Mouse (Mus musculus) lung, embryonic 16.5 days (tissue): Measurements from ENCODE around the gene Chchd3. TPM values are rescaled to one million over a fixed set of nuclear protein-coding genes. Genes with fewer than 3 reads are reported as not detected.

Experiments used
- ATAC-seq: fragments of 200-750 bp; cut with Nextera tagmentation; 2 replicates; pipeline ENCODE4 v1.8.0; 2017; ENCODE audit warnings: low read depth, mild to moderate bottlenecking, moderate library complexity
- H3K27ac ChIP-seq: fragments of 300-500 bp; sonication (generic); 2 replicates; pipeline ENCODE4 v1.5.1; 2014; ENCODE audit warnings: mild to moderate bottlenecking, control low read depth, low read length
- H3K27me3 ChIP-seq: fragments of 300-500 bp; sonication (generic); 2 replicates; pipeline ENCODE4 v1.6.1; 2014; ENCODE audit warnings: low read depth, low read length, mixed read lengths; ENCODE audit not compliant: control insufficient read depth, insufficient read depth
- H3K36me3 ChIP-seq: fragments of 300-500 bp; sonication (generic); 2 replicates; pipeline ENCODE4 v1.6.1; 2014; ENCODE audit warnings: low read length; ENCODE audit not compliant: control insufficient read depth, insufficient read depth
- H3K4me1 ChIP-seq: fragments of 300-500 bp; sonication (generic); replicated peaks from 2 replicates; pipeline ENCODE4 v1.6.1; 2014; ENCODE audit warnings: low read length, mixed read lengths; ENCODE audit not compliant: control insufficient read depth, insufficient read depth
- H3K4me2 ChIP-seq: fragments of 300-500 bp; sonication (generic); 2 replicates; pipeline ENCODE4 v1.6.1; 2014; ENCODE audit warnings: low read depth, low read length, control low read depth
- H3K4me3 ChIP-seq: fragments of 300-500 bp; sonication (generic); 2 replicates; pipeline ENCODE4 v1.5.1; 2014; ENCODE audit warnings: mild to moderate bottlenecking, low read length, control low read depth
- H3K9ac ChIP-seq: fragments of 300-500 bp; sonication (generic); 2 replicates; pipeline ENCODE4 v1.6.1; 2014; ENCODE audit warnings: low read length, control low read depth
- H3K9me3 ChIP-seq: fragments of 300-500 bp; sonication (generic); 2 replicates; pipeline ENCODE4 v1.6.1; 2016; ENCODE audit warnings: low read length; ENCODE audit not compliant: control insufficient read depth
- WGBS: fragments of 180-500 bp; shearing (Covaris S2); extraction: QIAGEN DNeasy Blood & Tissue Kit; methylation state at CpG from one replicate; pipeline ENCODE4 v1.1.7; 2014; 5-methylcytosine and 5-hydroxymethylcytosine counted together
- polyA plus RNA-seq: library from polyadenylated mRNA; unstranded; fragments of >200 nt; fragmentation: Nextera tagmentation; extraction: Ambion mirVana; gene quantifications from 2 replicates; pipeline ENCODE4 v1.2.1, GENCODE M21; 2015

The Chchd3 gene
- polyA plus RNA-seq, 1 experiment from 2014 or later = 95.9 TPM

DNA sequence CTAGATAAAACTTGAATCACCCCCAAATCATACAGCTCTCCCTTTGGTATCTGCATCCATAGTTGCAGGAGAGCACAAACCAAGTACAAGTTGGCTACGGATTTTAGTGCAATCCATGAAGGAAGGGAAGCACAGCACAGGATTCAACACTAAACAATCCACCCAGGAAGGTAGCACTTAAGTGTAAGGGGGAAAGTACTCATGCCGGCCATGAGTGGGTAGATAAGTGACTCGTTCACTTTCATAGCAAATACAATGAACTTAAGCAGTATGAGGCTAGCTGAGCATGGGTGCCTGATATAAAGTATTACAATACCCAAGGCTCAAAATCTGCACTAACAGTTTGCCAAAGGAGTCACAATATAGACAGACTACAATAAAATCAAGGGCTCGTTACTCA is 109.1 kb downstream of the Chchd3 start:
- Histone ChIP-seq H3K4me3 (no peak overlapping the region), H3K4me2 (no peak overlapping the region), H3K27ac (peak overlapping the region; percentile 69), H3K9me3 (no peaks in the 10 kb centered on the region), H3K9ac (no peak overlapping the region), H3K4me1 (peaks cover 16% of the 10 kb centered on the region), H3K36me3 (no peaks in the 10 kb centered on the region), H3K27me3 (no peaks in the 10 kb centered on the region)
- peak; percentile 74 for ATAC-seq
- 51% methylated on average over 4 of the region's 4 CpGs for WGBS

DNA sequence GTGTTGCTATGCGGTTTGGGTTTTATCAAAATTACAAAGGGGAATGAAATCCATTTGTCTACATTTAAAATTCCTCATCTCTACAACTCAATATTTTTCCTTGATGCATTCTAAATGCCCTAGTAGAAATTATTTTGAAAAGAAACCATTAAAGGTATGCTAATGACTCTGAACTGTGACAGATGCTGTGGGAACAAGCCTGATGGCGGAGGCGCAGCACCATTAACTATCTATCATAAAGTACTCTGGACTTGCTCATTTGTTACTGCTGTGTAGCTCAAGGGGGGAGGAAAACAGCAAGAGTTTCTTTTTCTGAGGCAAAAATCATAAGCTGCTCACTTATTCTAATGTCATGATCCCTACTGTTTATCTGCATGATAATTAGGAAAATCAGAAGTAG is 110.4 kb downstream of the Chchd3 start:
- Histone ChIP-seq H3K27me3 (no peaks in the 10 kb centered on the region), H3K27ac (no peak overlapping the region), H3K9me3 (no peaks in the 10 kb centered on the region), H3K36me3 (no peaks in the 10 kb centered on the region), H3K4me1 (peaks cover 16% of the 10 kb centered on the region), H3K9ac (no peak overlapping the region), H3K4me2 (no peak overlapping the region), H3K4me3 (no peak overlapping the region)
- WGBS = 94% methylated on average over 3 of the region's 3 CpGs
- no peak for ATAC-seq

DNA sequence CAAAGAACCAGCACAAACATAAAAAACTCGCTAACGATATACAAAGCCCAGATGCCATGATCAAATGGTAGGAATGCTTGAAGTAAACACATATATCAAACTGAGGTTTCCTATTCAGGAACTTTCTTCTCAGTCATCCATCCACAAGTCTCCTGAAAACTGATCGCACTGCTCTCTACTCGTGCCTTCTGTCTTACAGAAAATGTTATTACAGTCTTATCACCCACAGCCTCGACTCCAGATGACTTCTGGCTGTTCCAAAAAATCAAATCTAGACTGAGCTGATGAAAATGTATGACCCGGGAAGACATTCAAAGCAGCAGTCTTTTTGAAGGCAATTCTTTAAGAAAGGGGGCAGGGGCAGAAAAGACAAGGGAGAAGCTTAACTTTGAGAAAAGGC is 112.8 kb downstream of the Chchd3 start:
- Histone ChIP-seq H3K4me1 (peaks cover 21% of the 10 kb centered on the region), H3K27ac (no peak overlapping the region), H3K36me3 (no peaks in the 10 kb centered on the region), H3K4me2 (no peak overlapping the region), H3K27me3 (no peaks in the 10 kb centered on the region), H3K9ac (no peak overlapping the region), H3K4me3 (no peak overlapping the region), H3K9me3 (no peaks in the 10 kb centered on the region)
- no peak for ATAC-seq
- WGBS = 35% methylated on average over 6 of the region's 6 CpGs

DNA sequence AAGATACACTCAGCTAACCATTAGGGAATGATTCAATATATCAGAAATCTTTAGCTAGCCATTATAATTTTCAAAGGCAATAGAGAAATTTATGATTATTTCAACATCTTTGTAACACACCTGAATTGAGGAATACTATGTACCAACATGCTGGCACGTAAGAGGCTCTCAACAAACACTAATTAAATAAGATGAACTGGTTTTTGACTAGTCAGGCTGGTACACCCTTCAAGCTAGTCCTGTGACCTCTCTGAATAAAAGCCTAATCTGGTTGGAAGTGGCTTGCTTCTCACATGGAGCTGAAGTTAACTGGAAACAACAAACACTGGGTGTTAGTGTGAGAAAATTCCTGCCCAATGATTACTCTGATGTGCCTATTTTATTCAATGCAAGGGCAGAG is 115.1 kb downstream of the Chchd3 start:
- H3K4me3 ChIP-seq = no peak overlapping the region
- 54% methylated on average over 1 of the region's 1 CpGs for WGBS
- no peak for ATAC-seq
- H3K4me2 ChIP-seq = no peak overlapping the region
- H3K9ac ChIP-seq = no peak overlapping the region
- H3K27ac ChIP-seq = no peak overlapping the region
- no peaks in the 10 kb centered on the region for H3K27me3 ChIP-seq
- no peaks in the 10 kb centered on the region for H3K36me3 ChIP-seq
- peaks cover 11% of the 10 kb centered on the region; the same call in 1 of the 2 replicates for H3K4me1 ChIP-seq
- H3K9me3 ChIP-seq = no peaks in the 10 kb centered on the region

DNA sequence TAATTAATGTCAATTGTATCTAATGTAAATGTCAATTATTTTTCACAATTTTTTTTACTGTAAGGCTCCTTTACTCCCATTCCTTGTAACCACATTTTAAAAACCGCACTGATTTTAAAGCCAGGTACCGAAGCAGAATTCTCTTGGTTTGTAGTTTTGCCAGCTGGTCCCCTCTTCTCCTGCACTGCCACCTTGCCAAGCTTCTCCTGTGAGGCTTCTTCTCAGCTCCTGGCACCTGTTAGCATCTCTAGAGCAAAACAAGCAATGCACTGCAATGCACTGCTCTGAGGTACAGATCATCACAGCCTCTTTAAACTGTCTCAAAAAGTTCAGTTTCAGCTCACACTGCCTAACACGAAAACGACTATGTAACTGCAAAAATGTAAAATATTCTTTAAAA is 116.4 kb downstream of the Chchd3 start:
- Histone ChIP-seq H3K27ac (no peak overlapping the region), H3K9me3 (no peaks in the 10 kb centered on the region), H3K4me3 (no peak overlapping the region), H3K36me3 (no peaks in the 10 kb centered on the region), H3K4me2 (no peak overlapping the region), H3K9ac (no peak overlapping the region), H3K4me1 (peaks cover 11% of the 10 kb centered on the region; the same call in 1 of the 2 replicates), H3K27me3 (no peaks in the 10 kb centered on the region)
- ATAC-seq = no peak
- WGBS = 82% methylated on average over 4 of the region's 4 CpGs

DNA sequence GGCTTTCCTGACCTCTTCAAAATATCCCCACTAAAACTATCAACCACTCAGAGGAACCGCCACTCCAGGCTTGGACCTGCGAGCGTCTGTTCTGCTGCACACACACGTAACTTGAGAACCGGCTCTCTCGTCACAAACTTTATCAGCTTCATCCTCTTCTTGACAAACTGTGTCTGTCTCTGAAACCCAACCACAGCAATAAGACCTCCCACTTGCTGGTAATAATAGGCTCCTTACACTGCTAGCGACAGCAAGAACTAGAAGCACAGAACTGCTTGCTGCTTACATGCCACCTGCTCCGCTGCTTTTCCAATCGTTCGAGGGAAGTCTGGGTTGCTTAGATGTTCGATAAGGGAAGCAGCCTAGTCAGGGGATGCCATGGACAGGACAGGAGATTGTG is 119.8 kb downstream of the Chchd3 start:
- peaks cover 11% of the 10 kb centered on the region for H3K4me1 ChIP-seq
- H3K4me2 ChIP-seq = peak overlapping the region; percentile 34
- no peaks in the 10 kb centered on the region for H3K9me3 ChIP-seq
- no peak overlapping the region for H3K9ac ChIP-seq
- H3K36me3 ChIP-seq = no peaks in the 10 kb centered on the region
- peak; percentile 43; the same call in 1 of the 2 replicates for ATAC-seq
- no peak overlapping the region for H3K4me3 ChIP-seq
- H3K27me3 ChIP-seq = no peaks in the 10 kb centered on the region
- 33% methylated on average over 11 of the region's 11 CpGs for WGBS
- H3K27ac ChIP-seq = peak overlapping the region; percentile 73

DNA sequence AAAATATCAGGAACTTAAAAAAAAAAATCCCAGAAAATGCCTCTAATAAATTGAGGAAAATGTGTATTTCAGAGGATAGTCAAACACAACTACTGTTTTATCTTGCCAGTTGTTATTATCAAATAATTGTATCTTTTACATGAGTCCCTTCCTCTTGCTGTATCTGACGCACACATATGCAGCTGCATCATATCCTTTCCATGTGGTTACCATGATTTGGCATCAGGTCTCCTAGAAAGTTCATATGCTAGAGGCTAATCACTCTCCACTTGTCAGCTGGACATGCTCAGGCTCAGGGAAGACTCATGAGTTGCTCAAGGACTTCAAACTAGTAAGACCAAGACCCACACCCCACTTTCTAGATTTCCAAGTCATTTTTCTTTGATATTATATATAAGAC is 122.4 kb downstream of the Chchd3 start:
- H3K27me3 ChIP-seq = no peaks in the 10 kb centered on the region
- H3K9me3 ChIP-seq = no peaks in the 10 kb centered on the region
- H3K4me2 ChIP-seq = no peak overlapping the region
- WGBS = 86% methylated on average over 1 of the region's 1 CpGs
- no peak for ATAC-seq
- H3K9ac ChIP-seq = no peak overlapping the region
- peaks cover 6% of the 10 kb centered on the region for H3K4me1 ChIP-seq
- H3K36me3 ChIP-seq = no peaks in the 10 kb centered on the region
- no peak overlapping the region for H3K4me3 ChIP-seq
- H3K27ac ChIP-seq = no peak overlapping the region

DNA sequence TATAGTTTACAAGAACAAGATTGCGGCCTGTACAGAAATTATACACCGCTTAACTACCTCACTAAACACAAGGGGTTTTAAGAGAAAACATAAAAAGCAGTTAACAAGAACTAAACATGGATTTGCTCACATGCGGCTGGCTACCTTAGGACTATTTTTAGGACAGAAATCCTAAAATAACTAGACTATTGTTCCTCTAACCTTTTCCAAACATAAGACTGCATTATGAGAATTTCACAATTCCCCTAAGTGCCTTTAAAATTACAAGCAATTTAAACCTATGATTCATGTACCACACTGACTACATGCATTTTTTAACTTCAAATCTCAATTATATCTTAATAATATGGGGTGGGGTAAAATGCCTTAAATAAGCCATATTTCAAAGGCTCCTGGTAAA is 123.3 kb downstream of the Chchd3 start:
- Histone ChIP-seq H3K9ac (no peak overlapping the region), H3K27me3 (no peaks in the 10 kb centered on the region), H3K27ac (0 out of 2 replicates have a peak overlapping the region, but pooled peaks have one; percentile 24), H3K4me2 (no peak overlapping the region), H3K4me1 (peaks cover 6% of the 10 kb centered on the region), H3K4me3 (no peak overlapping the region), H3K9me3 (no peaks in the 10 kb centered on the region), H3K36me3 (no peaks in the 10 kb centered on the region)
- no peak for ATAC-seq
- WGBS = 49% methylated on average over 3 of the region's 3 CpGs

DNA sequence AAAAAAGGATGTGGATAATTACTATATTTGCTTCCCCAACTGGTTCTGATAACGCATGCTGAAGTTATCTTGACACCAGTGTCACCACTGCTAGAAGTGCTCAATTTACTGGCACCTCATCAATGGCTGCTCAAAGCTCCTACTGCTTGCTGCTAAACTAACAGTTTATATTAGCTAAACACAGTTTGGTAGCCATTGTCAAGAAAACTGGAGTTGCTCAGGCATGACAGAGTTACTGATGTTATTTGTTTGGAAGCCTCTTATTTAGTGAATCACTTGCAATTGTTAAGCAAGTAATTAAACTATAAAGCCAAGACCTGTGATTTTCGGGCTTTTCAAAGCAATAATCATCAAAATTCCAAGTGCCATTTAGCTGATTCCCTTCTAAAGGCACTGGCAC is 123.7 kb downstream of the Chchd3 start:
- Histone ChIP-seq H3K36me3 (no peaks in the 10 kb centered on the region), H3K27ac (0 out of 2 replicates have a peak overlapping the region, but pooled peaks have one; percentile 24), H3K27me3 (no peaks in the 10 kb centered on the region), H3K9ac (no peak overlapping the region), H3K4me1 (peaks cover 6% of the 10 kb centered on the region), H3K4me3 (no peak overlapping the region), H3K9me3 (no peaks in the 10 kb centered on the region), H3K4me2 (no peak overlapping the region)
- no peak for ATAC-seq
- 44% methylated on average over 2 of the region's 2 CpGs for WGBS

DNA sequence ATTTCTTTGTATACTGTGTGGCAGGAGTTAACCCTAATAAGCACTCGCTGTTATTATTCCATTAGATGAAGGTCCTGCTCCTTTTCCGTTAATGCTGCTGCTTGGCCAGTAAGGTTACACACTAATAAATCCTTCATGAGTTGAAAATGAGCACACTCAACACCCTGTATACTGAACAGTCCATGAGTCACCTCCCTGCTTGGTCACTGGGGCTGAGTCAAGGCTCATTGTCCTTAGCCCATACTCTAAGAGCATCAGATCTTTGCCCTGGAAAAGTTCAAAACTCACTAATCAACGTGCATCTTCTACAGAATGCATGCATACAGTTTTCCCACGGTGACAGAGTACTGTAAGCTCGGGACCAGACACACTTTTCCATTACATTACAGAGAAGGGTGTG is 124.5 kb downstream of the Chchd3 start:
- H3K4me2 ChIP-seq = no peak overlapping the region
- ATAC-seq = no peak
- H3K4me1 ChIP-seq = peaks cover 5% of the 10 kb centered on the region
- no peaks in the 10 kb centered on the region for H3K27me3 ChIP-seq
- no peak overlapping the region for H3K4me3 ChIP-seq
- no peaks in the 10 kb centered on the region for H3K36me3 ChIP-seq
- WGBS = 77% methylated on average over 5 of the region's 5 CpGs
- no peaks in the 10 kb centered on the region for H3K9me3 ChIP-seq
- H3K9ac ChIP-seq = no peak overlapping the region
- no peak overlapping the region for H3K27ac ChIP-seq
